Mouse (Mus musculus) left cerebral cortex, adult 11 months (tissue): ENCODE measurements around the gene Ccdc154.

Experiments
- DNase-seq: peaks from one replicate; pipeline ENCODE4 v3.0.0; 2022; ENCODE audit warnings: low spot score

Gene Ccdc154

GRCm38 (mm10) chr17:25184961-25185360 lies 22.7 kb downstream of the Ccdc154 start:
- no peak for DNase-seq

DNA sequence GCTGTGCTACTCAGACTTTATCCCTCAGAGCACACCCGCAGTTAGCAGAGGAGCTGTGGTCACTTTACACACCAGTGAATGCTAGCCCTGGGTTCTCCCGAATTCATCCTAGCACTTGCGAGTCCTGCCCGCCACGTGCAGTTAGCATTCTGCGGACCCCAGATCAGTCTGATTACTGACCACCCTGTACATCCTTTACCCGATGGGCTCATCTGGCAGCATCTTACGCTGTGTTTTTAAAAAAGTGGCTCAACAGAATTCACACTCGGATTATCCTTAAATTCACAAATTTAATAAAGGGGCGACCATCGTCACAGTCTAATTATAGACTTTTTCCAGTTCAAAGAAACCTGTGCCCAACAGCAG lies 25.5 kb downstream of the Ccdc154 start:
- no peak for DNase-seq

DNA sequence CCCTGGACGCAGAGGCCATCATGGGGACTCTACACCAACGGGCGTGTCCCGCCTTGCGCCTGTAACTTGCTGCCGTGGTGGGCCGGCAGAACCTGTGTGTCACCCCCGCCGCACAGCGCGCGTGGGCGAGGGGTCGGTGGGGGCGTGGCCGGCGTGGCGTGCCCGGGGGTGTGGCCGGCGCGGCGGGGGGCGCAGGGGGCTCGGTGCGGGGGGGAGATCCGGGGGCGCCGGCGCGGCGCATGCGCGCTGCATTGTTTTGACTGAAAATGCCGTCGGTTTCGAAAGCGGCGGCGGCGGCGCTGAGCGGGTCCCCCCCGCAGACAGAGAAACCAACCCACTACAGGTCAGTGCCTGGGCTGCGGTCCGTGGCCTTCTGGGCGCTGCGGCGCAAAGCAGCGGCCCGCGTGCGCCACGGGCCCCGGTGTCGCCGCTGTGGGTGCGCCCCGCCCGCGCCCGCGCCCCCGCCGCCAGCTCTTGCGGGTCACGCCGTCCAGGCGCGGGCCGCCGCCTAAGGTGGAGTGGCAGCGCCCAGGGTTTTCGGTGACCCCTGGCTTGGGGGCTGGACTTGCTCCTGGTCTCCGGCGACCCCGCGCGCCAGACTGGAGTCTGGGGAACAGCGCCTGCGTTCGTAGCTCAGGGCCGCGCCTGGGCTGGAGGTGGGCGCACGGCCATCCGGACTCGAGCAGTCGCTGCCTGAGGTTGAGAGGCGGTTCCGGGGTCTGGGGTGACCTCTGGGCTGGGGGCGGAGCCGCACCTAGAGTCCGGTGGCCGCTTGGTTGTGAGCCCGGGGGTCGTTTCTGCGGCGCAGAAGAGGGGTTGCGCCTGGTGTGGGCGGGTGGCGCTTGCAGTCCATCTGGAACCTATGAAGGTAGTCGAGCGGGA lies 26.1 kb downstream of the Ccdc154 start, which contains the start of gene Unkl:
Gene Unkl (plus strand): TSS at position 248 of the 882 bp plus-strand sequence.
- DNase-seq: no peak

DNA sequence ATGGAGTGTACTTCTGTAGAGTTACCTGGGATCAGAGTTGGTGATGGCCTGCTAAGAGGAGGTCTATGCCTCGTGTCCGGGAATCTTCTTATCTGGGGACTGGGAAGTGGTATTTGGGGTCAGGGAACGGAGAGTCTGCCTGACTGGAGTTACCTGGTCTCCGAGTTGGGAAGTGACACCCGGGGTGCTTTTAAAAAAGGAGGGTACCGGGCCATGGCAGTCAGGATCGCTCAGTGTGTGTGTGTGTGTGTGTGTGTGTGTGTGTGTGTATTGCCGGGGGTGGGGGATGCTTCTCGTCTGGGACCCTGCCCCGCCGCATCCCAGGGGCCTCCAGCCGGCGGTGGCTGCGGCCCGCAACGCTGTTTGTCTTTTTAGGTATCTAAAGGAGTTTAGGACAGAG lies 26.8 kb downstream of the Ccdc154 start:
- DNase-seq: no peak

DNA sequence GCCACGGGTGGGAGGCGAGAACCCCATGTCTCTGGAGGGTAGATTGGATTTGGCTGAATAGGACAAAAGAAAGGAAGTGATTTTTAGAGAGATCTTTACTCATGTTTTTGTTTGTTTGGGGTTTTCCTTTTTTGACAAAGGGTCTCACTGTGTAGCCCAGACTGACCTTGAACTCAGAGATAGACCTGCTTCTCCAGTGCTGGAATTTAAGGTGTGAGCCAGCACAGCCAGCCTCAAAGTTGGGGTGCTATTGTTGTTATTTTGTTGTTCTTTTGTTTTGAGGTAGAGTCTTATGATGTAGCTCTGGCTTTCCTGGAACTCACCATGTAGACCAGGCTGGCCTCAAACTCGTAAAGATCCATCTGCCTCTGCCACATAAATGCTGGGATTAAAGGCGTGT lies 40.1 kb downstream of the Ccdc154 start:
- DNase-seq: no peak

DNA sequence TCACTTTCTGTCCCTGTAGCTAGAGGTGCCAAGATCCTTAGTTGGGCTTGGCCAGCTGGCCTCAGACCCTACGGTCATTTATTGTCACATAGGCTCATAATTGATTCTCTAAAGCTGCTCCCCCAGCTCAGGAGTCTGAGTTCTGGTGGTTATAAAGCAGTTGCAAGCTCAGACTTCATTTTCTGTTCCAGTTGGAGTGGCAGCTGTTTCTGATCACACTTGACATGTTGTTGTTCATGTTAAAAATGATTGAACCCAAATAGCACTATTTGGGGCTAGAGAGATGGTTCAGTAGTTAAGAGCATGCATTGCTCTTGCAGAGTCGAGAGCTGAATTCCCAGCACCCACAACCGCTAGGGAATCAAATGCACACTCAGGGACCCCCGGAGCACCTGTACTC lies 47.7 kb downstream of the Ccdc154 start:
- DNase-seq: no peak

DNA sequence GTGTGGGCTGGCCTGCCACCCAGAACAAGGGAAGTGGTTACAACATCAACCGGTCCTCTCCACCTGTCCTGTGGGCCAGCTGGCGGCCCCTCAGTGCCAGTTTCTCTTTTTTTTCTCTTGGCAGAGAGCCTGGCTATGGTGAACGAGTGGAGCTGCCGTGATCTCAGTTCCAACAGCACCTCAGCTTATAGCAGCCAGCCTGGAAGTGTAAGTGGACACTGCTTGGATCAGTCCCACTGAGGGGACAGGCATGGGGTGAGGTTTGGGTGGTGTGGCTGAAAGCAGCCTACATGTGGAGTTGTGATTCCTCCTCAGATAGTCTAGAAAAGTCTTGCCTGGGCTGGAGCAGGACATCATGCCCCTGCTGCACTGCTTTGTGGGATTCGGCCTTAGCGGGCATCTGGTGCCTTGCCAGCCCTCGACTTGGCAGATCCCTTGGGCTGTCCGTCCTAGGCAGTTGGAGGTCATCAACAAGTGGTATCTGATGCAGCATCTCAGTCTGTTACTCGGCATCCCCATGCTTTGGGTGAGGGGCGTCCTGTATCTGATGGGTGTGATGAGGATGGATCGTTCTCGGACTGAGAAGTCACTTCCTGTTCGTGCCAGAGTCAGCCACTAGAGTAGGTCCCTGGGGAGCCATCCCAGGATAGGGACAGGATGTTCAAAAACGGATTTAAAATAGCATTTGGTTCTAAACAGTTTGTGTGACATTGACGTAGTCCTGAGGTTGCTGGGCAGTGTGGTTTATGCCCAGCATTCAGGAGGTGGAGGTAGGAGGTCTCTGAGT lies 48.6 kb downstream of the Ccdc154 start:
- no peak for DNase-seq

GRCm38 (mm10) chr17:25211705-25212104 lies 49.4 kb downstream of the Ccdc154 start:
- no peak for DNase-seq

DNA sequence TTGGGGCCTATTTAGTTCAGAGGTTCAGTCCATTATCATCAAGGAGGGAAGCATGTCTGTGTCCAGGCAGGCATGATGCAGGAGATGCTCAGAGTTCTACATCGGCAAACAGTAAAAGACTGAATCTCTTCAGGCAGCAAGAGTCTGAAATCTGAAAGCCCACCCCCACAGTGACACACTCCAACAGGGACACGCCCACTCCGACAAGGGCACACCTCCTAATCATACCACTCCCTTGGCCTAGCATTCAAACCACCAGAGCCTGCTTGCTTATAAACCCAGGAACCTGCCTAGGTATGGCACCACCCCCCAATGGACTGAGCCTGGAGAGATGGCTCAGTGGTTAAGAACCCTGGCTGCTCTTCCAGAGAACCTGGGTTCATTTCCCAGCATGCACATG lies 53.2 kb downstream of the Ccdc154 start:
- DNase-seq: no peak

DNA sequence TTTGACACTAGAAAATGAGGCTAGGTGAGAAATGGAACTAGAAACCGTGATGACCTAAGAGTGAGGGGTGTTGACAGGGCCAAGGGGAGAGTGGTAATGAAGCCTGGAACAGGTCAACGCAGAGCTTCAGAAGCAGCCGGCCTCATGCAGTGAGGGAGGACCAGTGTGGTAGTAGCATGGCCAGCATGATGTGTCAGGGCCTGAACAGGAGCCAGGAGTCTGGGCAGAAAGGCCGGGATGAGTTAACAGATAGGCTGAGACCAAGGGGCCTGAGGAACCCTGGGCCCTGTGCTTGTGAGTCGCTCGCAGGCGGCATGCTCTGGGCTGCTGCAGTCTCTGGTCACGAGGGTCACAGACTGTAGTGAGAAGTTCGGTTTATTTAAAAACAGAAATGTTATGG lies 56.7 kb downstream of the Ccdc154 start:
- no peak for DNase-seq

DNA sequence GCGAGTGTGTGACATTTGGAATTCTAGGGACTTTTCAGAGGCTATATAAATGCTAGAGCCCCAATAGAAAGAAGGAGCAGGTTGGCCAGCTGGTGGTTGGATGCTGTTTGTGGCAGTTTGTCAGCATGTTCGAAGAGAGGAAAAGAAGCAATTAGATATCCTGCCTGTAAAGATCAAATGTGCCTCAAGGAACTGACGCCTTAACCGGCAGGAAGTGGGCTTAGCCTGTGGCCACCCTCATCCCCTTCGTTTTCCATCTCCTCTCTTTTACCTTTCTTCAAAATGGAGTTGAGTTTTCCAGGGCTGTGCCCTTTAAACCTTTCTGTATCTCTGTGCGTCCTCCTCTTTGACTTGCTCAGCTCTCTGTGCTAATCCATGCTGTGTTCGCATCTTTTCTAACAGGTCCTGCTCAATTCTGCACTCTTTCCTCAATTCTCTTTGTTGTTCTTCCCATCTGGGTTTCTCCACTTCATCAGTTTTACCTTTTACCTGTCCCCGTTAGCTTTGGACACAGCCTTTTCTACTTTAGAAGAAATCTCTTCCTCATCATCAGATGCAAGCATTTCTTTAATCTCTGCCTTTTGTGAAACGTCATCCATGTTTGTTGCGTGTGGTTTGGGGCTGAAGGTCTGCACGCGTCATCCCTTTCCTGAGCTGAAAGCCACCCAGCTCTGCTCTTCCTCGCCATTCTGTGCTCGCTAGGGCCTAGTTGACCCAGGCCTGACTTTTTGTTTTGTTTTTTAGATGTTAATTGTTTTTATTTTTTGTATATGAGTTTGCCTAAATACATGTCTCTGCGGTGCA lies 57.4 kb downstream of the Ccdc154 start:
- DNase-seq: no peak

DNA sequence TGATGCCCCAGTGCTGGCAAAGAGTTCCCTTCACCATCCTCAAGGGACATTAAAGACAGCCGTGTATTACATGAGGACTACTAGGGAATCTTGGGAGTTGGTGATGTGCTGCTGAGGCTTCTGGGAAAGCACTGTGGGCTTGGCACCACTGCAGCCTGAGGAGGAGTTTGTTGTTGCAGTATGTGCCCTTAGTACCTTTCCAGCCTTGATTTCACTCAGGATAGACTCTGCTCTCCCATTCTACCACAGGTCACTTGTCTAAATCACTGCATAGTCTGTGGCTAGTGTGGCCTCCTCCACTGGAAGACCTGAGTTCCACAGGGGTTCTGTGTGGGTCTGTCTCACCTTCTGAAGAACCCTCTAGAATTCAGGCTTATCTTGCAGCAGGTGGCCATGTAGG lies 58.5 kb downstream of the Ccdc154 start:
- no peak for DNase-seq
